Mouse (Mus musculus): ENCODE measurements around the gene Epb41l2.

DNA sequence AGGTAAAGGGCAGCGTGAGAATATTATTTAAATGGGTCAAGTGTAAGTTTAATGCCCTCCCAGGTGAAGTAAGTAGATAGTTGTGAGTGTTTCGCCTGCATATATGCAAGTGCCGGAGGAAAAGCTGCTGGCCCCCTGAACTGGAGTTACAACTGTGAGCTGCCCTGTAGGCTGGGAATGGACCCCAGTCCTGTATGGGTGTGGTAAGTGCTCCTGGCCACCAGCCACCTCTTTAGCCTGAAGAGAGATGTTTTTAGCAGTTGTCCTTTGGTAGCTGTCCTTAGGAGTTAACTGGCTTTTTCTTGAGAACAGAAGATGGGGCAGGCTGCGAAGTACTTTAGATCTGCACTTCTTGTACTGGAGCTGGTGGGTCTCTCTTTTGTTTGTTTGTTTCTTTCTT lies 69.7 kb downstream of the Epb41l2 start:
- TF ChIP-seq CTCF (IDR thresholded peaks at IDR 0.05; ENCODE audit: low read depth) (no peak), EP300 (IDR thresholded peaks at IDR 0.05; ENCODE audit: low read depth) (no peak)
